Mouse (Mus musculus): ENCODE data around the gene Helz.

DNA sequence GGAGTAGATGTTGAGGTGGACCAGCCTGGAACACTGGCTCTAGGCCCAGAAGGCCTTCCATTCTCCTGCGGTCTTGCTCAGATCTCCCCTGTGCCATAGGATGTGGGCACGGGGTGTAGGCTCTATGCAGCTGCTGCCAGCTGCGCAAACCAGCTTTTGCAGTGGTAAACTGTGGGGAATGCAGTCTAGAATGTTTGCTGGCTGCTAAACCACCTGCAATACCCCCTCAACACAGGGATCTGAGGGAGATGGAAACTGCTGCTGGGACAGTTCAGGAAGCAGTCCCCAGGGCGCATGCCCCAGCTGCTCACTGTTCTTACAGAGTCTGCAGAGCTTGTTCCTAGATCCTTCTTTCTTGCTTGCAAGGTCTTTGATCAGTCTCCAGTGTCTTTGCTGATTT is 96.7 kb downstream of the Helz start:
- TF ChIP-seq CTCF (IDR thresholded peaks at IDR 0.05; ENCODE audit: low read depth, low read length) (no peak), POLR2A (IDR thresholded peaks at IDR 0.05; ENCODE audit: insufficient read depth, low read length) (no peak), EP300 (IDR thresholded peaks at IDR 0.05; ENCODE audit: insufficient read depth, low read depth, low read length) (no peak)

Measured in ES-Bruce4 (cell line).